Mouse (Mus musculus): Measurements from ENCODE around the gene Nthl1.

DNA sequence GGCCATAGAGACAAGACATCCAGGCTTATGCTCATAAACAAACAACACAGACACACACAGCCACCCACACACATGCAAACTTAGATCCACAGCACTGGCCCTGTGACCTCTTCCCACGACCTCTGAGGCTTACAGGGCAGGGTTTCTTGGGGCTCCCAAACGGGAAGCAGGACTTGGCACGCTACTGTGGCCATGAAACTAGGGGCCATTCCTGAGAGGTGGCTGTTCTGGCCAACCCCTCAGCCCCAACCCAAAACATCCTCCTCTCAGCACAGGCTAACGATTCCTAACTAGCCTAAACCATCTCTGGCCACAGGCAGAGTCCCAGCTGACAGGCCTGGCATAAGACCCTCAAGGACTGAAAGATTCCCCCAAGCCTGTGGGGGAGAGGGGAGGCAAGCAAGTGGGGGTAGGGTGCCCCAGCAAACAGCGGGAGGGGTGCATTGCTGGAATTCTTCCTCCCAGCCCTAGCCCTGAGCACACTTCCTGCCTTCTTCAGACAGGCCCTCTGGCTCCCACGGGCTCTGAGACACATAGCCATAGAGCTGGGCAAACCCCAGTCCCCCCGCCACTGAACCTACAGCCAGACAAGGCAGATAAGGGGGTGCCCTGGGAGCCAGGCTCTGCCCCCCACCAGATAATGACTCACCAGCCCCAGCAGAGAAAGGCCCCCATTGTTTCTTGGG, 11.7 kb downstream of the Nthl1 start:
- no peak for TF ChIP-seq CTCF (IDR thresholded peaks at IDR 0.05; ENCODE audit: control insufficient read depth, insufficient read depth, low read length)
- TF ChIP-seq POLR2A (IDR thresholded peaks at IDR 0.05; ENCODE audit: borderline replicate concordance, control insufficient read depth, low read depth, low read length), result no peak
